Mouse (Mus musculus): ENCODE measurements around the gene Grasp. TPM values are rescaled to one million over a fixed set of nuclear protein-coding genes. Genes with fewer than 3 reads are reported as not detected.

Grasp gene
- total and polyA plus RNA-seq, 3 experiments = 7.6 to 11.5 (median 10.9) TPM

DNA sequence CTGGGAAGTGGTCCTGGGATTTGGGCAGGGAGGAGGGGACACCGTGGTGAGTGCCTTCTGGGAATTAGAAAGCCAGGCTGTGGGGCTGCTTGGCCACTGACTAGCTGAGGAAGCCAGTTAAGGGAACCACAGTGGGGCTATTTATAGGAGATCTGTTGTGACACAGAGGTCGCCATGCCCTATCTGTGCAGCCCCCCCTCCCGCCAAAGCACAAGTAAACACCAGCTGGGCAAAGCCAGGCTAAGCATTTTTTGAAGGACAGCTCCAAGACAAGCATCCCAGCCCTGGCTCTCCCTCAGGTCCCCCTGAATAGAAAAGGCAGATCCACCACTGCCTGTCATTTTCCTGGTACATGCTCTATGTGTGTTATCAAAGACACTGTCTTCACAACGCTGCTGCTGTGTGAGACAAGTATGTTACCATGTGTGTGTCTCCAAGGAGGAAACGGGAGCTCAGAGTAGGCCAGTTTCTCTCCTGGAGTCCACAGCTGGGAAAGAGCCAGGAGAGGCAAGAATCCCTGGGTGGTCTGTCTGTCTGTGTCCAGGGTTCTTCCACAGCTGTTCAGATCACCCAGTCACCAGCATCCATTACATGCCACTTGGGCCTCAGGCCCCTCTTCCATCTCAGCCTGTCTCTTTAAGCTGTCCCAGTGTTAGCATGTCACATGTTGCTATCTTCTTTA, 24.2 kb downstream of the Grasp start:
- H3K36me3 ChIP-seq (ENCODE audit: control insufficient read depth, insufficient read depth, low read length) = no peaks in the 10 kb centered on the region; the same call in 1 of the 2 replicates
- peak overlapping the region; percentile 93 for H3K27ac ChIP-seq
- intact Hi-C loops (cut with DNase I) = no loop called here
- 0 out of 2 replicates have a peak overlapping the region, but pooled peaks have one; percentile 34 for H3K9ac ChIP-seq (ENCODE audit: low read depth, low read length)
- no peak overlapping the region for H3K4me3 ChIP-seq
- H3K79me2 ChIP-seq (replicated peaks; ENCODE audit: control insufficient read depth, insufficient read depth, low read length) = no peaks in the 10 kb centered on the region
- no peaks in the 10 kb centered on the region for H3K27me3 ChIP-seq (ENCODE audit: control insufficient read depth, insufficient read depth, low read length)
- peaks cover 15% of the 10 kb centered on the region for H3K4me1 ChIP-seq (ENCODE audit: control insufficient read depth, insufficient read depth, low read length)
- no peak for TF ChIP-seq EP300 (IDR thresholded peaks at IDR 0.05; ENCODE audit: insufficient read depth, low read depth, low read length)
- peak in 1 of 2 experiments; percentile 70 for DNase-seq
- WGBS = 7% methylated on average over 5 of the region's 5 CpGs

DNA sequence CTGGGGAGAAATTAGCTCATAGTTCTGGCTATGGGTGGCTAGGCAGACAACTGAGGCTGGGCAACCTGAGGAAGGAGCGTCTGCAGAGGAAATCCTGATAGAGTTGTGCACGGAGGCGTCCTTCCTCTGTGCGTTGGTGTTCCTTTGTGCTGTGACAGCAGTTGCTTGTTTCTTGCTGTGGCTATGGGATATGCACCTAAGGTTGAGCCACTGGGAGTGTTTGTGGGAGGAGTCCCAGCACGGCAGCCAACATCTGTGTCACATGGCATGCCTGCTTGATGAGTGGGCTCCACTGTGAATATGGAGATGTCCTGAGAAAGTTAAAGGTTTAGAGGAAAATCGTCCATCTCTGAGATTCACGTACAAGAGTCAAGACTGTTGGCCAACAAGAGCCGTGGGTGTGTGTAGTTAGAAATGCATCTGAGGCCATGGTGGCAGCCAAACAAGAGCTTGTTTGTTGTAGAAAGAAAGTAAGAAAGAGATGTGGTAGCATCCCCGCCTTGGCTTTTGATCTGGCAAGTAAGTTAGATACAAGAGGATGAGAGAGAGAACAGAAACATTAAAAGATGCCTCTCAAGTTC, 26.3 kb downstream of the Grasp start:
- H3K79me2 ChIP-seq (replicated peaks; ENCODE audit: control insufficient read depth, insufficient read depth, low read length) = no peaks in the 10 kb centered on the region
- H3K27ac ChIP-seq = no peak overlapping the region
- 69% methylated on average over 9 of the region's 9 CpGs for WGBS
- no peak for TF ChIP-seq POLR2A (IDR thresholded peaks at IDR 0.05; ENCODE audit: insufficient read depth, low read depth, low read length)
- no peak for TF ChIP-seq CTCF (IDR thresholded peaks at IDR 0.05)
- no peak for TF ChIP-seq EP300 (IDR thresholded peaks at IDR 0.05; ENCODE audit: insufficient read depth, low read depth, low read length)
- no peak overlapping the region for H3K4me3 ChIP-seq
- H3K36me3 ChIP-seq (ENCODE audit: control insufficient read depth, insufficient read depth, low read length) = no peaks in the 10 kb centered on the region; the same call in 1 of the 2 replicates
- peaks cover 19% of the 10 kb centered on the region for H3K4me1 ChIP-seq (ENCODE audit: control insufficient read depth, insufficient read depth, low read length)
- H3K9ac ChIP-seq (ENCODE audit: low read depth, low read length) = no peak overlapping the region
- intact Hi-C loops (cut with DNase I) = no loop called here
- no peaks in the 10 kb centered on the region for H3K27me3 ChIP-seq (ENCODE audit: control insufficient read depth, insufficient read depth, low read length)
- no peak for DNase-seq

- Histone ChIP-seq H3K27me3 (ENCODE audit: control insufficient read depth, insufficient read depth, low read length) (no peaks in the 10 kb centered on the region), H3K9ac (ENCODE audit: low read depth, low read length) (no peak overlapping the region), H3K79me2 (replicated peaks; ENCODE audit: control insufficient read depth, insufficient read depth, low read length) (no peaks in the 10 kb centered on the region), H3K4me1 (ENCODE audit: control insufficient read depth, insufficient read depth, low read length) (peaks cover 16% of the 10 kb centered on the region), H3K36me3 (ENCODE audit: control insufficient read depth, insufficient read depth, low read length) (no peaks in the 10 kb centered on the region; the same call in 1 of the 2 replicates), H3K4me3 (no peak overlapping the region), H3K27ac (no peak overlapping the region)
- DNase-seq = no peak
- WGBS = 98% methylated on average over 5 of the region's 5 CpGs
- TF ChIP-seq POLR2A (IDR thresholded peaks at IDR 0.05; ENCODE audit: insufficient read depth, low read depth, low read length) (no peak), CTCF (IDR thresholded peaks at IDR 0.05) (no peak), EP300 (IDR thresholded peaks at IDR 0.05; ENCODE audit: insufficient read depth, low read depth, low read length) (no peak)
- intact Hi-C loops (cut with DNase I) = no loop called here
These were observed 27.9 kb downstream of the Grasp start for GRCm38 (mm10) chr15:101251930-101252329.

DNA sequence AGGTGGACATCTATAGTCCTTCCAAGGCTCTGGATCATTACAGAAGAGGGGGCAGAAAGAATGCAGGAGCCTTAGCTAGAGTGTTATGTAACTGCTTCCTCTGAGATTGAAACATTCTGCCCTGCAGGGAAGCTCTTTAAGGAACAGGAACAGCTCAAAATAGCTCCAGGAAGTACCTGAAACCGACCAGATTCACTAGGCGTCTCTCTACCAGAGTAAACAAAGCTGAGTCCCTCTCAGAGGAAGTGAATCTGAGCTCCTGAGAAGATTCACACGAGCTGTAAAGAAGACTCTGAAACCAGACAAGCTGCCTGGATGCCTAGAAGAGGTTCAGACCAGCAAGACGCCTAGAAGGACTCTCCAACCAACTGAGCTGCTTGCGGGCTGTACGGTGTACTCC, 28.6 kb downstream of the Grasp start:
- no peak for DNase-seq
- Histone ChIP-seq H3K27ac (no peak overlapping the region), H3K27me3 (ENCODE audit: control insufficient read depth, insufficient read depth, low read length) (no peaks in the 10 kb centered on the region), H3K36me3 (ENCODE audit: control insufficient read depth, insufficient read depth, low read length) (no peaks in the 10 kb centered on the region), H3K4me3 (no peak overlapping the region), H3K4me1 (ENCODE audit: control insufficient read depth, insufficient read depth, low read length) (peaks cover 13% of the 10 kb centered on the region), H3K9ac (ENCODE audit: low read depth, low read length) (no peak overlapping the region), H3K79me2 (replicated peaks; ENCODE audit: control insufficient read depth, insufficient read depth, low read length) (no peaks in the 10 kb centered on the region)
- intact Hi-C loops (cut with DNase I) = no loop called here
- TF ChIP-seq POLR2A (IDR thresholded peaks at IDR 0.05; ENCODE audit: insufficient read depth, low read depth, low read length) (no peak), CTCF (IDR thresholded peaks at IDR 0.05) (no peak), EP300 (IDR thresholded peaks at IDR 0.05; ENCODE audit: insufficient read depth, low read depth, low read length) (no peak)
- WGBS = 77% methylated on average over 6 of the region's 6 CpGs

GRCm38 (mm10) chr15:101253563-101253885, 29.5 kb downstream of the Grasp start:
- Histone ChIP-seq H3K27ac (peak overlapping the region; percentile 71), H3K79me2 (replicated peaks; ENCODE audit: control insufficient read depth, insufficient read depth, low read length) (no peaks in the 10 kb centered on the region), H3K4me3 (peak overlapping the region; percentile 73), H3K9ac (ENCODE audit: low read depth, low read length) (peak overlapping the region; percentile 31), H3K4me1 (ENCODE audit: control insufficient read depth, insufficient read depth, low read length) (peaks cover 6% of the 10 kb centered on the region), H3K36me3 (ENCODE audit: control insufficient read depth, insufficient read depth, low read length) (no peaks in the 10 kb centered on the region), H3K27me3 (ENCODE audit: control insufficient read depth, insufficient read depth, low read length) (no peaks in the 10 kb centered on the region)
- TF ChIP-seq EP300 (IDR thresholded peaks at IDR 0.05; ENCODE audit: insufficient read depth, low read depth, low read length) (no peak), POLR2A (IDR thresholded peaks at IDR 0.05; ENCODE audit: insufficient read depth, low read depth, low read length) (no peak), CTCF (IDR thresholded peaks at IDR 0.05) (no peak)
- DNase-seq = no peak
- 31% methylated on average over 3 of the region's 3 CpGs for WGBS
- intact Hi-C loops (cut with DNase I) = no loop called here

Measured in heart, adult 2 months (tissue).